Mouse (Mus musculus) C2C12 (cell line): ENCODE results near the gene Chac1.

Experiments used
- CTCF ChIP-seq: IDR thresholded peaks from one replicate; pipeline ENCODE4 v1.5.1; 2011; ENCODE audit not compliant: control insufficient read depth, insufficient read depth, insufficient read length
- MYOD1 ChIP-seq: IDR thresholded peaks from one replicate; pipeline ENCODE4 v1.6.1; 2011; ENCODE audit warnings: low read depth; ENCODE audit not compliant: control insufficient read depth, insufficient read length
- USF1 ChIP-seq: IDR thresholded peaks from one replicate; pipeline ENCODE4 v1.6.1; 2011; ENCODE audit warnings: low read depth, mild to moderate bottlenecking, control low read depth, moderate library complexity

DNA sequence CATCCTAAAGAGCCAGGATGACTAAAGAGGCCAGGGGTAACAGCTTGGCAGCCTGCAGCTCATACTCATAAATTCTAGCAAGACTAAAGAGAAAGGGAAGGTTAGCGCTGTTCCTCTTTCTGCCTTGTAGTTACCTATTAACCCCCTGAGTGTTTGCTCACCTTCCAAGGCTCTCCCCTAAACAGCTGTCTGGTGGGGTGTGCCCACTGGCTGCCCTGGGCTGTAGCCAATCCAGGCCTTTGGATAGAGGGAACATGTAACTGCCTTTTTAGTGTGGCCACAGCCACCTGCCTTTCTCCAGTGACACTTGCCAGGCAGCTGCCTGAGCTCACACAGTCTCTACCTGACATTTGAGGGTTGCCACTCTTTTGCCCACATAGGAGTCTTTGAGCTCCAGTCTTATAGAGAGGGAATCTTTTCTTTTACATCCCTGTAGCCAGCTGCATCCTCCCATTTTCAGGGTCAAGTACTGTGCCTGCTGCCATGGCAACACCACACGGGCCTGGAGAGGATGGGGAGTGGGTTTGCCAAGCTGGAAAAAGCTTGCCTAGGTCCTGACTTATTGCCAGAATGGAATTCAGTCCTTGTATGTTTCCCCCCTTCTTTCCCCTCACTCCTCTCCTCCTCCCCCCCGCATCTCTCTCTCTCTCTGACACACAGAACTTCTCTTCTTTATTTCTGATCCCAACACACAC lies 21.8 kb upstream of the Chac1 start:
- TF ChIP-seq CTCF: no peak
- no peak for TF ChIP-seq MYOD1
- no peak for TF ChIP-seq USF1
